Comparison of ENCODE assay signal across 8 mouse cellular contexts in the genomic region with DNA sequence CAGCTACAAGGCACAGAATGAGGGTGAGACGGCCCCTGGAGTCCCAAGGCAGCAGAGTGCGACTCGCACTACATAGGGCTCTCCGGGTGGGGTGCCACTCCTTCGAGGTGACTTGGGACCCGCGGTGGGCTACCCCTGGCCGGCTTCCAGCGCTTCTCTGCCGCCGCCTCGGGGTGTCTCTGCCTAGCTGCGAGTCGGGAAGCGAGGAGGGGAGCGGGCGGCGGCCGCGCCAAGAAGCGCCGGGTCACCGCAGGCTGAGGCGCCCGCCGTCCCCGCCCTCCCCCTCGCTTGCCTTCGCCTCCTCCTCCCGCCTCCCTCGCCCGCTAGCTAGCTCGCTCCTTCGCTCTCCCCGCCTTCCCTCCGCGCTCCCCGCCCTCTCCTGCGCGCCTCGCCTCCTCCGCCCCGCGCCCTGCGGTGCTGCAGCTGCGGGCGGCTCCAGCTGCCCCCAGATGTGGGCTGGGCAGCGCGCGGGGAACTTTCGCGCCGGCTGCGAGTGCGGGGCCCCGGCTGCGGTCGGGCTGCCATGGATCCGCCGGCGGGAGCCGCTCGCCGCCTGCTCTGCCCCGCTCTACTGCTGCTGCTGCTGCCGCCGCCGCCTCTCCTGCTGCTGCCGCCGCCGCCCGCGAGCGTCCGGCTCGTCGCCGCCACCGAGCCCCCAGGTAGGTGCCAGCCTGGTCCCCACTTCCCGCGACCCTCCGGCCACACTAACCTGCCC. TPM values are rescaled to one million over a fixed set of nuclear protein-coding genes. Genes with fewer than 3 reads are reported as not detected.
A peak's percentile ranks its signal among the peaks of the same experiment; 100 is the strongest.
DNase-seq lines count a peak whose midpoint lies in the region; ATAC-seq and TF ChIP-seq lines count a peak whose summit lies in the region.

Gene Adamts2, plus strand, starts transcription at position 444 of the 715 bp plus-strand sequence.

- H3K36me3 ChIP-seq in forebrain, embryonic 11.5 days (ENCODE audit: control insufficient read depth, insufficient read depth, low read length) = no peaks in the 10 kb centered on the region
- H3K36me3 ChIP-seq in heart, embryonic 15.5 days = no peaks in the 10 kb centered on the region
- no peaks in the 10 kb centered on the region for H3K36me3 ChIP-seq in lung, postnatal 0 days (ENCODE audit: insufficient read depth, low read length)

- ATAC-seq in forebrain, embryonic 11.5 days (replicated peaks; ENCODE audit: low FRiP score) = peak; percentile 68
- peak; percentile 78 for ATAC-seq in heart, embryonic 15.5 days (replicated peaks; ENCODE audit: insufficient number of reproducible peaks, insufficient read depth, low FRiP score, low read depth)
- ATAC-seq in lung, postnatal 0 days = peak; percentile 86

- H3K27ac ChIP-seq in forebrain, embryonic 11.5 days (ENCODE audit: low read depth, low read length) = no peak within 1 kb of the TSS
- peak within 1 kb of the TSS; percentile 39 for H3K27ac ChIP-seq in heart, embryonic 15.5 days
- no peak within 1 kb of the TSS for H3K27ac ChIP-seq in lung, postnatal 0 days (ENCODE audit: low read length)

- under 1% methylated on average over 72 of the region's 82 CpGs for WGBS in forebrain, embryonic 11.5 days
- under 1% methylated on average over 76 of the region's 82 CpGs for WGBS in heart, embryonic 15.5 days
- under 1% methylated on average over 56 of the region's 82 CpGs for WGBS in lung, postnatal 0 days

- peak within 1 kb of the TSS; percentile 44 for H3K9ac ChIP-seq in forebrain, embryonic 11.5 days (ENCODE audit: low read length)
- H3K9ac ChIP-seq in heart, embryonic 15.5 days = peak within 1 kb of the TSS; percentile 62
- peak within 1 kb of the TSS; percentile 34 for H3K9ac ChIP-seq in lung, postnatal 0 days (replicated peaks; ENCODE audit: low read depth)

- peak within 1 kb of the TSS; percentile 54 for H3K4me3 ChIP-seq in forebrain, embryonic 11.5 days (ENCODE audit: low read depth, low read length)
- peak within 1 kb of the TSS; percentile 62 for H3K4me3 ChIP-seq in heart, embryonic 15.5 days
- peak within 1 kb of the TSS; percentile 61 for H3K4me3 ChIP-seq in lung, postnatal 0 days (ENCODE audit: low read depth, low read length)

- peak within 1 kb of the TSS; percentile 99 for H3K4me2 ChIP-seq in forebrain, embryonic 11.5 days (ENCODE audit: low read depth, low read length, severe bottlenecking)
- peak within 1 kb of the TSS; percentile 94 for H3K4me2 ChIP-seq in heart, embryonic 15.5 days
- peak within 1 kb of the TSS; percentile 81 for H3K4me2 ChIP-seq in lung, postnatal 0 days (replicated peaks; ENCODE audit: low read depth, low read length)

- peaks cover 8% of the 10 kb centered on the region; the same call in 1 of the 2 replicates for H3K4me1 ChIP-seq in forebrain, embryonic 11.5 days (replicated peaks; ENCODE audit: control insufficient read depth, insufficient read depth, low read length)
- H3K4me1 ChIP-seq in heart, embryonic 15.5 days (replicated peaks) = peaks cover 22% of the 10 kb centered on the region
- no peaks in the 10 kb centered on the region for H3K4me1 ChIP-seq in lung, postnatal 0 days (ENCODE audit: insufficient read depth, low read depth, low read length)

- TF ChIP-seq CTCF in lung, postnatal 0 days (IDR thresholded peaks at IDR 0.05) = peak; percentile 23; the same call in 1 of the 2 replicates

- H3K9me3 ChIP-seq in forebrain, embryonic 11.5 days (ENCODE audit: control insufficient read depth, low read length) = no peaks in the 10 kb centered on the region
- H3K9me3 ChIP-seq in heart, embryonic 15.5 days (replicated peaks) = no peaks in the 10 kb centered on the region
- H3K9me3 ChIP-seq in lung, postnatal 0 days (ENCODE audit: low read length) = no peaks in the 10 kb centered on the region

- no peak for TF ChIP-seq EP300 in lung, postnatal 0 days (IDR thresholded peaks at IDR 0.05)

- DNase-seq in 3T3-L1 (ENCODE audit: low read depth, low spot score) = peak; percentile 53
- peak; percentile 88 for DNase-seq in adrenal gland, postnatal 10 days
- DNase-seq in forebrain, embryonic 11.5 days (ENCODE audit: low spot score) = peak; percentile 86
- peak; percentile 85 for DNase-seq in kidney, postnatal 10 days
- peak; percentile 90 for DNase-seq in lung, postnatal 0 days (ENCODE audit: low spot score)
- DNase-seq in retina, postnatal 1 day = peak; percentile 80
- DNase-seq in yolk sac, embryonic 10.5 days (ENCODE audit: low spot score) = peak; percentile 77

- H3K27me3 ChIP-seq in forebrain, embryonic 11.5 days (ENCODE audit: control insufficient read depth, insufficient read depth, low read length) = peaks cover 52% of the 10 kb centered on the region
- H3K27me3 ChIP-seq in heart, embryonic 15.5 days = peaks cover 85% of the 10 kb centered on the region
- H3K27me3 ChIP-seq in lung, postnatal 0 days (replicated peaks; ENCODE audit: insufficient read depth, low read length) = peaks cover 39% of the 10 kb centered on the region

RNA-seq across cellular contexts. Expression of gene Adamts2, which starts in this region (rescaled TPM):
- 10 to 100 TPM; 17.6 to 19.4 TPM for total RNA-seq in adrenal gland, postnatal 10 days (2021)
- 1.0 and 1.6 TPM in 2 replicates for polyA plus RNA-seq in forebrain, embryonic 11.5 days (2014; fragmentation: Nextera tagmentation; extraction: Ambion mirVana)
- 9.7 and 14.7 TPM in 2 replicates for polyA plus RNA-seq in heart, embryonic 15.5 days (2015; fragmentation: Nextera tagmentation; extraction: Ambion mirVana)
- polyA plus RNA-seq in lung, postnatal 0 days (2015; fragmentation: Nextera tagmentation; extraction: Ambion mirVana) = 28.4 and 29.4 TPM in 2 replicates
